Mouse (Mus musculus) limb, embryonic 14.5 days (tissue): ENCODE measurements around the gene Marc2. TPM values are rescaled to one million over a fixed set of nuclear protein-coding genes. Genes with fewer than 3 reads are reported as not detected.

Source experiments
- ATAC-seq: fragments of 200-750 bp; cut with Nextera tagmentation; 2 replicates; pipeline ENCODE4 v1.8.0; 2017; ENCODE audit warnings: low read depth, moderate number of reproducible peaks, moderate TSS enrichment; ENCODE audit not compliant: low FRiP score
- DNase-seq: peaks from one replicate; pipeline ENCODE4 v3.0.0-alpha.2; 2015; ENCODE audit warnings: low spot score
- H3K27ac ChIP-seq: fragments of 300-500 bp; sonication (generic); replicated peaks from 2 replicates; pipeline ENCODE4 v1.5.1; 2014; ENCODE audit warnings: low read depth, mild to moderate bottlenecking, low read length, moderate library complexity, mixed read lengths
- H3K27me3 ChIP-seq: fragments of 300-500 bp; sonication (generic); 2 replicates; pipeline ENCODE4 v1.6.1; 2014; ENCODE audit warnings: low read length, mixed read lengths; ENCODE audit not compliant: control insufficient read depth, insufficient read depth
- H3K36me3 ChIP-seq: fragments of 300-500 bp; sonication (generic); 2 replicates; pipeline ENCODE4 v1.6.1; 2014; ENCODE audit warnings: mild to moderate bottlenecking, low read length, moderate library complexity, mixed read lengths; ENCODE audit not compliant: control insufficient read depth, insufficient read depth
- H3K4me1 ChIP-seq: fragments of 300-500 bp; sonication (generic); 2 replicates; pipeline ENCODE4 v1.6.1; 2014; ENCODE audit warnings: antibody characterized with exemption, low read length, mixed read lengths; ENCODE audit not compliant: control insufficient read depth, insufficient read depth
- H3K4me2 ChIP-seq: fragments of 300-500 bp; sonication (generic); replicated peaks from 2 replicates; pipeline ENCODE4 v1.6.1; 2014; ENCODE audit warnings: low read depth, mild to moderate bottlenecking, low read length, moderate library complexity; ENCODE audit not compliant: severe bottlenecking
- H3K4me3 ChIP-seq: fragments of 300-500 bp; sonication (generic); replicated peaks from 2 replicates; pipeline ENCODE4 v1.5.1; 2014; ENCODE audit warnings: low read length
- H3K9ac ChIP-seq: fragments of 300-500 bp; sonication (generic); 2 replicates; pipeline ENCODE4 v1.6.1; 2014; ENCODE audit warnings: mild to moderate bottlenecking, low read depth, low read length, moderate library complexity; ENCODE audit not compliant: severe bottlenecking
- H3K9me3 ChIP-seq: fragments of 300-500 bp; sonication (generic); 2 replicates; pipeline ENCODE4 v1.6.1; 2016; ENCODE audit warnings: low read length; ENCODE audit not compliant: control insufficient read depth
- POLR2A ChIP-seq: fragments of 200-500 bp; IDR thresholded peaks from 2 replicates; pipeline ENCODE4 v1.8.0; 2012; ENCODE audit warnings: inconsistent platforms, mild to moderate bottlenecking, moderate library complexity, borderline replicate concordance; ENCODE audit not compliant: insufficient read depth, insufficient read length; ENCODE audit errors: extremely low read depth
- WGBS: fragments of 180-500 bp; shearing (Covaris S2); extraction: QIAGEN DNeasy Blood & Tissue Kit; methylation state at CpG from one replicate; pipeline ENCODE4 v1.1.7; 2014; 5-methylcytosine and 5-hydroxymethylcytosine counted together
- polyA plus RNA-seq, 2 experiments: library from polyadenylated mRNA; depleted of rRNA in 1 of 2; stranded (reverse) in 1 of 2; unstranded in 1 of 2; fragments of >200 nt; fragmentation: Nextera tagmentation in 1 of 2; extraction: Ambion mirVana in 1 of 2; gene quantifications; 2 replicates each; pipeline versions ENCODE4 v1.2.1 to v1.2.3; 2012 to 2014

The Marc2 gene
- polyA plus RNA-seq, 2 experiments, result 68.7 to 239 TPM

GRCm38 (mm10) chr1:184786376-184787151, 59.7 kb downstream of the Marc2 start:
- DNase-seq, result no peak
- Histone ChIP-seq H3K27me3 (no peaks in the 10 kb centered on the region), H3K27ac (no peak overlapping the region), H3K36me3 (no peaks in the 10 kb centered on the region), H3K4me1 (no peaks in the 10 kb centered on the region), H3K4me3 (no peak overlapping the region), H3K9me3 (no peaks in the 10 kb centered on the region), H3K4me2 (no peak overlapping the region), H3K9ac (no peak overlapping the region)
- TF ChIP-seq POLR2A, result no peak
- WGBS, result 67% methylated on average over 13 of the region's 13 CpGs
- ATAC-seq, result no peak

GRCm38 (mm10) chr1:184783641-184784040, 62.6 kb downstream of the Marc2 start:
- Histone ChIP-seq H3K4me3 (no peak overlapping the region), H3K4me2 (no peak overlapping the region), H3K9ac (no peak overlapping the region), H3K36me3 (no peaks in the 10 kb centered on the region), H3K4me1 (no peaks in the 10 kb centered on the region), H3K27ac (no peak overlapping the region), H3K9me3 (no peaks in the 10 kb centered on the region), H3K27me3 (no peaks in the 10 kb centered on the region)
- WGBS, result 91% methylated on average over 4 of the region's 4 CpGs
- DNase-seq, result no peak
- TF ChIP-seq POLR2A, result no peak
- no peak for ATAC-seq

GRCm38 (mm10) chr1:184782161-184782513, 64.1 kb downstream of the Marc2 start:
- ATAC-seq, result no peak
- Histone ChIP-seq H3K36me3 (no peaks in the 10 kb centered on the region), H3K9me3 (no peaks in the 10 kb centered on the region), H3K4me3 (no peak overlapping the region), H3K4me2 (no peak overlapping the region), H3K4me1 (no peaks in the 10 kb centered on the region), H3K9ac (no peak overlapping the region), H3K27ac (no peak overlapping the region), H3K27me3 (no peaks in the 10 kb centered on the region)
- DNase-seq, result no peak
- WGBS, result 26% methylated on average over 14 of the region's 14 CpGs
- TF ChIP-seq POLR2A, result no peak

DNA sequence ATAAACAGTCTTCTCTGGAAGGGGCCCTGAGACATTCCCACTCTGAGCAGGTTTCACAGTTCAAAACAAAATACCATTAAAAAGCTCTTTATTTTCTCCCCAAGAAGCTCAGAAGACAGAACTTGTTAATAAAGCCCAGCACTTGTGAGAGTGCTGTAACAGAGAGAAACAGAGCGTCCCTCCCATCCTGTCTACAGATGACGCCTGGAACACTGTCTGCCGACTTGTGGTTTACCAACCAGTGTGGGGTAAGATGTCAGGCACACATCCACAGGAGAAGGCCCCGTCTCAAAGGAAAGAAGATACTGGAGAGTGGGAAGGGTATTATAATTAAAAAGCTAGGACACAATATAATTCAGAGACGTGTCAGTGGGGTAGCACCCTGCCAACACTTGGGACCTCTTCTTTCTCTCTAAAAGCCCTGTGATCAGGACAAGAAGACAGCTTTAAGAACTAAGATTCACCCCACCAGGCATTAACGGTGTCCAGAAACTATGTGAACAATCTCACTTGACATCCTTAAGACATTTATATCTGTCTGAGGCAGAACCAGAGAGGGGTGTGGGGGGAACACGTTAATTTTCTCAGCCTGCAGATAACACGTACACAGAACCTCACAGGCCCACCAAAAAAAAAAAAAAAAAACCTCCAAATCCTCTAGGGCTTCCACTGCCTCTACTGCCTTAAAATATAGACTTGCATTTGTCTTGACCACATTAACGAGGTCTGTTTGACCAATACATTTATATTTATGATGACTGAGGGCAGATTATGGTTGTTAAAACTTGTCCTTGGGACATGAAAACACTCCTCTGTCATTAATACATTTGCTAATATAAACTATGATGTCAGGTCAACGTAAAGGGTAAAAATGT, 64.7 kb downstream of the Marc2 start:
- Histone ChIP-seq H3K36me3 (no peaks in the 10 kb centered on the region), H3K27me3 (no peaks in the 10 kb centered on the region), H3K4me3 (no peak overlapping the region), H3K9ac (no peak overlapping the region), H3K27ac (no peak overlapping the region), H3K9me3 (no peaks in the 10 kb centered on the region), H3K4me2 (no peak overlapping the region), H3K4me1 (no peaks in the 10 kb centered on the region)
- 50% methylated on average over 10 of the region's 10 CpGs for WGBS
- TF ChIP-seq POLR2A, result no peak
- ATAC-seq (no peak), DNase-seq (no peak)

DNA sequence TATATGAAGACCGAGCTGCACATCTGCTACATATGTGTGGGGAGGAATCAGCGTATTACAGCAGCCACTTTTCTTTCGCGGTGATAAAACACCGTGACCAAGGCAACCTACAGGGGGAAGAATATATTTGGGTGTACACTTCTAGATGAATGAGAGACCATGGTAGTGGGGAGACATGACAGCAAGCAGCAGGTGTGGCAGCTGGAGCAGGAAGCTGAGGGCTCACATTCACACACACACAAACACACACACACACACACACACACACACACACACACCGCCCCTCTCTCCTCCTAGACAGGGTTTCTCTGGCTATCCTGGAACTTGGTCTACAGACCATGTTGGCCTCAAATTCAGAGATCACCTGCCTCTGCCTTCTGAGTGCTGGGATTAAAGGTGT, 68.1 kb downstream of the Marc2 start:
- Histone ChIP-seq H3K27me3 (no peaks in the 10 kb centered on the region), H3K4me3 (no peak overlapping the region), H3K27ac (no peak overlapping the region), H3K9me3 (no peaks in the 10 kb centered on the region), H3K36me3 (no peaks in the 10 kb centered on the region), H3K4me2 (no peak overlapping the region), H3K9ac (no peak overlapping the region), H3K4me1 (no peaks in the 10 kb centered on the region)
- DNase-seq, result no peak
- WGBS, result 92% methylated on average over 6 of the region's 6 CpGs
- TF ChIP-seq POLR2A, result no peak
- no peak for ATAC-seq
